Mouse (Mus musculus) megakaryocyte, embryonic 14.5 days (primary cell): Measurements from ENCODE around the gene Olfr524. TPM values are rescaled to one million over a fixed set of nuclear protein-coding genes. Genes with fewer than 3 reads are reported as not detected.
A peak's percentile ranks its signal among the peaks of the same experiment; 100 is the strongest.

Experiments
- H3K27me3 ChIP-seq: replicated peaks from 2 replicates; pipeline ENCODE3; 2012; ENCODE audit warnings: inconsistent platforms
- H3K36me3 ChIP-seq: replicated peaks from 2 replicates; pipeline ENCODE3; 2012; ENCODE audit warnings: low read length, inconsistent platforms, mixed read lengths
- H3K4me1 ChIP-seq: 2 replicates; pipeline ENCODE4 v1.6.1; 2012; ENCODE audit warnings: inconsistent platforms
- H3K4me3 ChIP-seq: replicated peaks from 2 replicates; pipeline ENCODE3; 2012; ENCODE audit warnings: moderate library complexity, mild to moderate bottlenecking, inconsistent platforms
- H3K9me3 ChIP-seq: 2 replicates; pipeline ENCODE4 v1.6.1; 2012; ENCODE audit warnings: inconsistent platforms
- FLI1 ChIP-seq: IDR thresholded peaks from 2 replicates; pipeline ENCODE4 v1.6.1; 2012; ENCODE audit warnings: low read length, inconsistent platforms, mixed read lengths
- GATA1 ChIP-seq: IDR thresholded peaks from 3 replicates; pipeline ENCODE4 v1.6.1; 2012; ENCODE audit warnings: mixed read lengths, low read length, inconsistent platforms, borderline replicate concordance
- polyA plus RNA-seq: library from polyadenylated mRNA; stranded (reverse); fragments of >175 nt; gene quantifications from 2 replicates; pipeline ENCODE4 v1.2.3, GENCODE M21; 2012; ENCODE audit warnings: low replicate concordance; ENCODE audit not compliant: insufficient read depth

The Olfr524 gene
- polyA plus RNA-seq, 1 experiment: not detected

DNA sequence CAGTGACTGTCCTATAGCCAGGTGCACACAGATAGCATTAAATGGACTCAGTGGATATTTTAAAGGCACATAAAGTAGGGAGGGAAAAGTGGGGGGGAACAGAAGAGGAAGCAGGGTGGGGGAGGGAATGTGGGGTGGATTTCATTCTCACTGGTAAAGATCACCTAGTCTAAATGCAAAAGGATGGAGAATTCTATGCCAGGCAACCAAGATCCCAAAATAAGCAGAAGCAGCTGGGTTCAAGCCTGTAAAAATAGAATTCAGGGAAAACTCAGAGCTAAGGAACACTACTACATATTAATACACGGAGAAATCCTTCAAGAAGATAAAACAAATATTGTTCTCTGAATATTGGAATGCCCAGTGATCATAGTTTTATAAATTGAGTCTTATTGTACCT, 37.8 kb downstream of the Olfr524 start:
- Histone ChIP-seq H3K4me1 (peaks cover 8% of the 10 kb centered on the region; the same call in 1 of the 2 replicates), H3K9me3 (peaks cover 21% of the 10 kb centered on the region), H3K4me3 (no peak overlapping the region), H3K36me3 (no peaks in the 10 kb centered on the region), H3K27me3 (peaks cover 29% of the 10 kb centered on the region)
- TF ChIP-seq FLI1 (no peak), GATA1 (no peak)

DNA sequence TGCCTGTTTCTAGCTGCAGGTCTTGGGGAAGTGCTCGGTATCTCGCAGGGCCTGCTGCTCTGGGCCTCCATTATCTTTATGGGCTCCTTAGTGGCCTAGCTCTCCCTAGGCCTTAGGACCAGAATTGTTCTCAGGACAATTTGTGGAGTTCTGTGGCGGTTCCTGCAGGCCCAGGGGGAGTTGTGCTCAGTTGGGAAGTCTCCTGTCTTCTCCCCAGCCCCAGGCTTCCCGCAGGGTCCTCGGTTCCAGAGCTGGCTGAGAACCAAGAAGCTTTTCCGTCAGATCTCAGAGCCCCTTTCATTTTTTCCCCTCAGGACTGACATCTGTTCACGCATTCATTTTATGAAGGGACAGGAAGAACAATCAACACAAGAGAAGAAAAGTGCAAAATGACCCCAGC, 41.1 kb downstream of the Olfr524 start, which contains the start of gene Olfr522:
Gene Olfr522 (minus strand): TSS at position 101 of the 400 bp plus-strand sequence.
- TF ChIP-seq GATA1: no peak
- no peak for TF ChIP-seq FLI1
- no peaks in the 10 kb centered on the region for H3K36me3 ChIP-seq
- H3K4me3 ChIP-seq: no peak within 1 kb of the TSS
- peaks cover 13% of the 10 kb centered on the region for H3K9me3 ChIP-seq
- peaks cover 42% of the 10 kb centered on the region for H3K27me3 ChIP-seq
- H3K4me1 ChIP-seq: peaks cover 11% of the 10 kb centered on the region; the same call in 1 of the 2 replicates

DNA sequence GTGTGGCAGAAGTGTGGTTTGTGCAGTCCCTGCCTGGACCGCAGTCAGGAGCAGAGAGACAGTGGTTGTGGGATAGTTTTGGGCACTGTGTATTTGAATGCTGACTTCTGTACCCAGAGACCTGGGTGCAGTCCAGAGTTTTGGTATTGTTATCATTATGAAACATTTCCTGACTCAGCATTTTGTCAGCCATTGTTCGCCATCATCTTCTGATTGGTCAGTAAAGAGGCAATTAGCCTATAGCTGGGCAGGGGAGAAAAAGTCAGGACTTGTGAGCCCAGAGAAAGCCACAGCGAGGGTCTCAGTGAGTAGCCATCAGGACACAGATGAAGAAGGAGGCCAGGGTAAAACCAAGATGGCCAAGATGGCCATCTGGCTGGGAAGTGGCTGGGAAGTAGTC, 45.4 kb downstream of the Olfr524 start:
- Histone ChIP-seq H3K9me3 (no peaks in the 10 kb centered on the region), H3K27me3 (peaks cover 58% of the 10 kb centered on the region), H3K4me3 (no peak overlapping the region), H3K36me3 (no peaks in the 10 kb centered on the region), H3K4me1 (peaks cover 11% of the 10 kb centered on the region; the same call in 1 of the 2 replicates)
- no peak for TF ChIP-seq GATA1
- TF ChIP-seq FLI1: no peak

DNA sequence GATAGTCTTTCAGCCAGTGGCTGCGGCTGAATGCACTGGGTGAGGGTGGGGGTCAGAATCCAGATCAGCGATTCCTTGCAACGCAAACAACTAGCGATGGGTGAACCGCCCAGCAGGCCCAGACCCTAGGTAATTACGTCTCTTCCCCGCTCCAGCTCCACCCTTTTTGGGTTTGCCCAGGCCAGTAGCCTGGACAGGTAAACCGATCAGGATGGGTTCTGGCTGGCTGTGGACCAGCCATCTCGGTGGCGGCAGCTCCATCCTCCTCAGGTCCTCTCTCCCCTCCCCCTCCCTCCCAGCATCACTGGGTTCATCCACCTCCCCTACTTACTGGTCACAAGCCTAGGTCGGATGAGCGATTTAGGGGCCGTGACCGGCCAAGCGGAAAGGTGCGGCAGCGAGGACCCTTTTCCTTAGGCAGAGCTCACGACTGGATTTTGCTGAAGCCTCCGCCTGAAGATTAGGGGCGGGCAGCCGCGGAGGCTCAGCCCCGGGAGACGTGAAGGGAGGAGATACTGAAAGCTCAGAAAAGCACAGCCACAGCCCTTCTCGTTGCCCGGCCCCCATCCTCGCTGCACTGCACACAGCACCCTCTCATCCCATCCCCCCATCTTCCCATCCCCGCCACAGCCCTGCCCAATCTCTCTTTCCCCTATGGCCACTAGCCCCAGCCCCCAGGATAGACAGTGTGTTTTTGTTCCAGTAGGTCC, 51.4 kb downstream of the Olfr524 start, which contains the start of gene Sprn:
Gene Sprn (minus strand): TSS at position 660 of the 710 bp plus-strand sequence.
- peaks cover 18% of the 10 kb centered on the region for H3K36me3 ChIP-seq
- peaks cover 52% of the 10 kb centered on the region for H3K27me3 ChIP-seq
- no peak for TF ChIP-seq GATA1
- no peak for TF ChIP-seq FLI1

DNA sequence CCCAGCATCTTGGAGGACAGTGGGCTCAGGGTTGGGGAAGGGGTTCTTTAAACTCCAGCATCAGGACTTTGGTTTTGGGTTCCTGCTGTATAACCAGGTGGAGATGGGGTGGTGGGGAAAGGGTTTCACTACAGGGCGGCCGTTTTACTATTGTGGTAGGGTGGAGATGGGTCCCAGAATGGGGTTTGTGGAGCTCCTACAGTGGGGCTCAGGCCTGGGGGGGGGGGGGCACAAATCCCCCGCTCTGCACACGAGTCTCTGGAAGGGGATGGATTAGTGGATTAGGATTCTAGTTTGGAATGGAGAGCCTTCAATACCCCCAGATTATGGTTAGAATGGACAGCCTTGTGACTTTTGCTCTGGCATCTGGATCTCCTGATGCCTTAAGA, 51.9 kb downstream of the Olfr524 start:
- H3K9me3 ChIP-seq: no peaks in the 10 kb centered on the region
- H3K4me1 ChIP-seq: peaks cover 13% of the 10 kb centered on the region
- peaks cover 49% of the 10 kb centered on the region for H3K27me3 ChIP-seq
- TF ChIP-seq GATA1 (no peak), FLI1 (no peak)
- peaks cover 24% of the 10 kb centered on the region for H3K36me3 ChIP-seq
- H3K4me3 ChIP-seq: no peak overlapping the region

More for the DNA sequence above, 51.4 kb downstream of the Olfr524 start, which contains the start of gene Sprn:
- H3K4me1 ChIP-seq: peaks cover 13% of the 10 kb centered on the region
- H3K4me3 ChIP-seq: peak within 1 kb of the TSS; percentile 28
- no peaks in the 10 kb centered on the region for H3K9me3 ChIP-seq

DNA sequence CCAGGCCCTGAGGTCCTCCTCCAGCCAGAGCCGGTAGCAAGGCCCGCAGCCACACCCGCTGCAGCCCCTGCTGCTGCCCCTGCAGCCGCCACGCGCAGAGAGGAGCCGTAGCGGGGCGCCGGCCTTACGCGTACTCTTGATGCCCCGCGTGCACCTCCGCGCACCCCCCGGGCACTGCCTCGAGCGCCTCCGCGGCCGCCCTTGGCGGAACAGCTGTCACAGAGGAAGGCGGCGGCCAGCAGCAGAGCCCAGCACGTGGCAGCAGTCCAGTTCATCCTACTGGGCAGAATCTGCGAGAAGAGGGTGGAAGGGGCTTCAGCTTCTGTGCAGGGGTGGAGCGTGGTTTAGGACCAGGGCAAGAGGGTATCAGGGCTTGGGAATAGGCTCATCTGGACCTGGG, 52.4 kb downstream of the Olfr524 start:
- Histone ChIP-seq H3K4me3 (peak overlapping the region; percentile 18), H3K9me3 (no peaks in the 10 kb centered on the region), H3K4me1 (peaks cover 13% of the 10 kb centered on the region), H3K27me3 (peaks cover 44% of the 10 kb centered on the region), H3K36me3 (peaks cover 26% of the 10 kb centered on the region)
- TF ChIP-seq GATA1: no peak

Other genes starting within 250 kb of the Olfr524 start
- 0.31 TPM in 1 of 2 replicates, not detected in the other for gene 6430531B16Rik, start 227.2 kb downstream of the Olfr524 start, polyA plus RNA-seq
- 7.8 and 22.3 TPM in 2 replicates for gene Adam8, start 213.4 kb downstream of the Olfr524 start, polyA plus RNA-seq
- 13.1 and 14.7 TPM in 2 replicates for gene Zfp511, start 169.6 kb downstream of the Olfr524 start, polyA plus RNA-seq
- gene Tubgcp2, start 169.3 kb downstream of the Olfr524 start, polyA plus RNA-seq: 0.54 and 3.8 TPM in 2 replicates
- gene Msx3, start 156.9 kb downstream of the Olfr524 start, polyA plus RNA-seq: not detected in 2 replicates
- 0.22 and 5.4 TPM in 2 replicates for gene Caly, start 123.4 kb downstream of the Olfr524 start, polyA plus RNA-seq
- not detected in 2 replicates for gene Prap1, start 112.6 kb downstream of the Olfr524 start, polyA plus RNA-seq
- 6.5 and 31.6 TPM in 2 replicates for gene Fuom, start 103.5 kb downstream of the Olfr524 start, polyA plus RNA-seq
- 2.9 and 4.3 TPM in 2 replicates for gene Paox, start 90.2 kb downstream of the Olfr524 start, polyA plus RNA-seq
- gene Echs1, start 89.5 kb downstream of the Olfr524 start, polyA plus RNA-seq: 5.5 TPM in 1 of 2 replicates, not detected in the other
- 6.6 TPM in 1 of 2 replicates, not detected in the other for gene Mtg1, start 68.4 kb downstream of the Olfr524 start, polyA plus RNA-seq
- gene Sprn, start 51.1 kb downstream of the Olfr524 start, polyA plus RNA-seq: not detected in 2 replicates
- not detected in 2 replicates for gene Olfr522, start 41.2 kb downstream of the Olfr524 start, polyA plus RNA-seq
- not detected in 2 replicates for gene Olfr523, start 32.7 kb downstream of the Olfr524 start, polyA plus RNA-seq
- gene Cd163l1, start 12.3 kb upstream of the Olfr524 start, polyA plus RNA-seq: 0.15 TPM in 1 of 2 replicates, not detected in the other
- gene 5830411N06Rik, start 41.3 kb upstream of the Olfr524 start, polyA plus RNA-seq: not detected in 2 replicates
- not detected in 2 replicates for gene Olfr525, start 114.9 kb upstream of the Olfr524 start, polyA plus RNA-seq
- gene Olfr527, start 128.1 kb upstream of the Olfr524 start, polyA plus RNA-seq: 0.71 TPM in 1 of 2 replicates, not detected in the other
- not detected in 2 replicates for gene Olfr60, start 155.7 kb upstream of the Olfr524 start, polyA plus RNA-seq
- gene Olfr530, start 170.4 kb upstream of the Olfr524 start, polyA plus RNA-seq: not detected in 2 replicates
- gene Olfr531, start 197.0 kb upstream of the Olfr524 start, polyA plus RNA-seq: not detected in 2 replicates
- not detected in 2 replicates for gene Olfr532, start 215.7 kb upstream of the Olfr524 start, polyA plus RNA-seq